Mouse (Mus musculus) G1E-ER4 (cell line): ENCODE measurements around the gene Sh3pxd2a. TPM values are rescaled to one million over a fixed set of nuclear protein-coding genes. Genes with fewer than 3 reads are reported as not detected.

Source experiments
- GATA1 ChIP-seq: IDR thresholded peaks from one replicate; pipeline ENCODE4 v1.8.0; 2012; ENCODE audit warnings: low read length, inconsistent platforms
- polyA plus RNA-seq: library from polyadenylated mRNA; stranded (reverse); fragments of >175 nt; gene quantifications from 2 replicates; pipeline ENCODE4 v1.2.3, GENCODE M21; 2012

Gene Sh3pxd2a
- polyA plus RNA-seq, 1 experiment, result not detected

DNA sequence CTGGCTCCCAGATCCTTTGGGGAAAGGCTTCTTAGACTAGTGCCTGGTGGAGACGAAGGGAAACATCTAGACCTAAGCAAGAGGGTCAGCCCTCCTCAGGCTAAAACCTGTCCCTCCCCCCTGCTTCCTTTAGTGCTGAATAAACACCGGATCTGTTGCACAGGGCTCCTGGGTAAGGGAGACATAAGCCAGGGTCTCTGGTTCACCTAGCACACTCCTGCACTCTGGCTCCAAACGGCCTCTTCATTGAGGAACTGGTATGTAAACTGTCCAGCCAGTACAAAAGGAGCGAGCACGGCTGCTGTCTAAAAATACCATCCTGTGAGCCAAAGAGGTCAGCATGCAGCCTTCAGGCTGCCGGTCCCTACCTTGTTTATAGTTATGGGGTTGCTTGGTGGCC is 76.8 kb downstream of the Sh3pxd2a start:
- TF ChIP-seq GATA1, result no peak

DNA sequence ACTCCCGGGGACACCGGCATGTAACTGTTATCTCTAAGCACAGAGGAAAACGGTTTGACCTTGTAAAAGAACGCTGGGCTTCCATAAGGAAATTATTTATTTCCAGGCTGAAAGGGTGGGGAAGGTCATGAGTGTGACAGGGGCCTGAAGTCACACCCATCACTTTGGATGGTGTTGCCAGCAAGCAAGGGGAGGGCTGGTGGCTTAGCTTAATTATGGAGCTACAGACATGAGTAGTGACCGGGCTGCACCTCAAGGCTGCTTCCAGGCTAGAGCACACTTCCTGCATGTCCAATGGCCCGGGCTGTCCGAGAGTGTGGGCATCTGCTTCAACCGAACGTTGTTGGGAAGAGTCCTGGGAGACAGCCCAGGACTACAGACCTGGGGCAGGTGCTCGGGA is 78.2 kb downstream of the Sh3pxd2a start:
- TF ChIP-seq GATA1, result no peak

DNA sequence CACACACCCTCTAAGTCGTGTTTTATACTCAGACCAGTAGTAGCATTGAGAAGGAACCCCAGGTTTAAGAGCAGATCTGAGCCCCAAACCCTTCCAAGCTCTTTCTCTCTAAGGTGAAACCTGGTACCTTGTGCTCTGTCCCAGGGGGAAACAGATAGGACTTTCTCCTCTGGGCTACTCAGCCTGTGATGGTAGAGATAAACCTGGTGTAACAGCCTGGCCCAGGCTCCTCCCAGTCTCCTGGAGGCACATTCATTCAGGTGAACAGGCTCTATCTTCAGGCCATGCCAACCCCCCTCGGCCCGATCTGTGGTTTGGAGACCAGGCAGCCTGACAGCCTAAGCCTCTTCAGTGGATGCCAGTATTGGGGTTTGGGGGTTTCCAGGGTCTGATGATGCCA is 79.6 kb downstream of the Sh3pxd2a start:
- TF ChIP-seq GATA1, result no peak

DNA sequence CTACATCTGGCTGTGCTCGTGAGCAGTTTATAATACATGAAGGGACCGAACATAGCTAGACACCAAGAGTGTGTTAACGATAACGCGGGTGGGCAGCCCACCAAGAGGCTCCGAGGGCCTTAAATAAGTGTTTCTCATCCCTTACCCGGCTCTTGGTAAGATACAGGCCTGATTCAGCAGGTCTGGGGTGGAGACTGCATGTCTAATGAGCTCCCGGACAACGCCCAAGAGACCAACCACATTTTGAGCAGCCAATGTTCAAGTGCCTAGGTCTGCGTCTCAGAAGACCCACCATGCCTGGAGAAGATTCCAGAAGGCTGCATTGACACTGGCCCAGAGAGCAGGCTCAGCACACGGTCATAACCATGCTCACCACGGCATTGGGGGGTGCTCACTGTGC is 80.2 kb downstream of the Sh3pxd2a start:
- no peak for TF ChIP-seq GATA1

DNA sequence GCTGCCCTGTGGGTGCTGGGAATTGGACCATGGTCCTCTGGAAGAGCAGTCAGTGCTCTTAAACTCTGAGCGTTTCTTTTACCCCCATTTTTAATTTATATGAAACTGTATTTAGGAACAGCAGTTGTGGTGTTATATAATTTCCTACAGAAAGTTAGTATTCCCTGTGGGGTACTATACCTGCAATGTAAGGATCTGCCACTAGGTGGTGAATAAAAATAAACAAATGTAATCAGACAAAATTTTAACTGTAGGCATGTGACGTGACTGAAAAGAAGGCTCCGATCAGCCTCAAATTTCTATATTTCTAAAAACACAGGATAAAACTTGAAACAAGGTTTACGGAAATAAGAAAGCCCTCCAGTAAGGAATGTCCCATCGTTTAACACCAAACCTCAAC is 81.9 kb downstream of the Sh3pxd2a start:
- TF ChIP-seq GATA1, result no peak

DNA sequence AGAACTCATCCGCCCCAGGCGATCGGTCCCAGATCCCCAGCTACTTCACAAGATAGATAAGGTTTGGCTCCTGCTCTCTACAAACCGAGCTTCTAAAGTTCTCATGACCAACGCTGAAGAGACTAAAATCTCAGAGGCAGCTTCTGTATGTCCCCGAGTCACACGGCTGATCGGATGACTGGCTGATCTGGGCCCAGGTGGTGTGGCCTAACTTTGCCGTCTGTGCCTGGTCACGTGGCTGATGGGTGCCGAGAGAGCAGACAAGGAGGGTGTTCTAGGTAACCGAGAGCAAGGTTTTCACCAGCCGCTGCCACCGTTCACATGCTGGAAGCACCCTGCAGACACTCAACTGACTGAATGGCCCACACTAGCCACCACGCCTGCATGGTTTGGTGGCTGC is 83.2 kb downstream of the Sh3pxd2a start:
- TF ChIP-seq GATA1, result no peak

DNA sequence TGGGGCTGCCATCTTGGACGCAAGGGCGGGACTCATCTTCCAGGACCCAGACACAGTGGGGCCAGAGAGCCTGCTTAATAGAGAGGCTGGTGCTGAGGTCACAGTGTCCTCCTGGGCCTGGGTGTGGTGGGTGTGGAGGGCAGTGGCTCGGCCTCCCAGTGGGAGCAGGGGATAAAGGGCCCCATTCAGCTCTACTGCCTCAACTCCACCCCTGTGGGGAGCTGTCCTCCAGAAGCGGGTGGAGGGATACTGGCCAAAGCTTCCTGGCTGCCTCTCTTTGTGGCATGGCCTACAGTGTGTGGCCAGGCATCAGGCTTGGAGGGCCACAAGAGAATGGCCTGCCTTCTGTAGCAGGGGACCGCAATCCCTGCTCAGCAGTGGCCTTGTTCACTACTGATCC is 85.1 kb downstream of the Sh3pxd2a start:
- no peak for TF ChIP-seq GATA1

DNA sequence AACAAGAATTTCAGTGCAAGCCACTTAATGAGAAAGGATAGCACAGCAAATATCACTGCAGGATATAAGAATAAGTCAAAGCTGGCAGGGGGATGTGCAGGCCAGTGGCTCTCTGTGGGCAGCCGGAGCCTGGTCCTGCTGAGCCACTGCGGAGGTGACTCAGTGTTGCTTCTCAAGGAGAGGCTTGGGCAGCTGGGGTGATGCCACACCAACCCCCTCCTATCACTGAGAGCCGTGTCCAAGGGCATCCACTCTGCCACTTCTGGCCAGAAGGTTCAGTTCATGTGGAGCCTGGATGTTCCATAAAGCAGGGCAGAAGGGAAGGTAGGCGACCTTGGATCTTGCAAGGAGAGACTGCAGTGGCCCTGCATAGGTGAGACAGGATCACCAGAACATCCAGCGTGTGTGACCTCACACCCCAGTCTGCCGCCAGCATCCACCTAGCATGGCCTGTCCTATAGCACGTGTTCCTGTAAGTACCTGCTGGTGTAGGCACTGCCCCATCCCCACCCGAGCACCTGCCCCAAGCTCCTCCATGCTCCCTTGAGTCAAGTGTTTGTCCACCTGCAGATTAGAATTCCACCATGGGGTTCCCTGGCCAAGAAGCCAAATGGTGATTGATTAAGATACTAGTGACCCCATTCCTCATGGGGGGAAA is 89.2 kb downstream of the Sh3pxd2a start:
- no peak for TF ChIP-seq GATA1

DNA sequence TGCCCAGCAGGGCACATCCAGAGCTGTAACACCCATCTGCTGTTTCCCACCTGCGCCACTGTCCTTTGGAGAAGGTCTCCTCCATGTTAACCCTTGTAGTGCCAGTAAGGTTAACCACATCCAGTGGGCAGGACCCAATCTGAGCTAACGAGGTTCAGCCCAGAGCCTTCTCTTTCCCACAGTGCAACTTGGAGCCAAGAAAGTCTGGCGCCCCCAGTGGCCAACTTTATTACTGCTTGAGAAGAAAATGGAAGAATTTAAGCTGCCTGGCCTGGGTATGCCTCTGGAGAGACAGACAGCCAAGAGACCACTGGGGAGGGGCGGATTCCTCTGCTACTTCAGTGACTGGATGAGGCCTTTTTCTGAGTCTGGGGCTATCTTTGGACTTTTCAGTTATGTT is 89.8 kb downstream of the Sh3pxd2a start:
- no peak for TF ChIP-seq GATA1

DNA sequence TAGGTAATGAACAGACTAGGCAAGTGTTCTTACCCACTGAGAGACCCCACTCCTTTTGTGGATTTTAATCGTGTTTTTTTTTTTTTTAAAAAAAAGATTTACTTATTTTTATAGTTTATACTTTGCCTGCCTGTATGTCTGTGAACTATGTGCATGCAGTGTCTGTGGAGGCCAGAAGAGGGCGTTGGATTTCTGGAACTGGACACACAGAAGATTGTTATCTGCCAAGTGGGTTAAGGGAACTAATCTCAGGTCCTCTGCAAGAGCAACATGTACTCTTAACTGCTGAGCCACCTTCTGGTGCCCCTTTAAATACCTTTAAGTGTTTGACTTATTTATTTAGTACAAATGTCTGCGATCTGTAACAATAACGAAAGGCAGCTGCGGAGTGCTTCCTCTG is 92.2 kb downstream of the Sh3pxd2a start:
- no peak for TF ChIP-seq GATA1

DNA sequence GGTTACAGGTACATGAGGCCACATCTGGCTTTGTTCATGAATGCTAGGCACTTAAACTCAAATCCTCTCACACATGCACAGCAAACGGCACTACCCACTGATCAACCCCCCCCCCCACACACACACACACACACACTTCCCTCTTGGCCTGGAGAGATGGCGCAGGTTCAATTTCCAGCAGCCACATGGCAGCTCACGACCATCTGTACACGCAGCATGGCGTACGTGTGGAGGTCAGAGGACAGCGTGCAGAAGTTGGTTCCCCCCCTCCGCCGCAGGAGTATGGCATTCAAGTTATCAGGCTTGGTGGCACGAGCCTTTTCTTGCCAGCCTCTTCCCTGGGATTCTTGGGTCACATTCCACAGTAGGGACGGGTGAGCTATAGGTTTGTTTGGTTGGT is 92.7 kb downstream of the Sh3pxd2a start:
- TF ChIP-seq GATA1, result no peak

DNA sequence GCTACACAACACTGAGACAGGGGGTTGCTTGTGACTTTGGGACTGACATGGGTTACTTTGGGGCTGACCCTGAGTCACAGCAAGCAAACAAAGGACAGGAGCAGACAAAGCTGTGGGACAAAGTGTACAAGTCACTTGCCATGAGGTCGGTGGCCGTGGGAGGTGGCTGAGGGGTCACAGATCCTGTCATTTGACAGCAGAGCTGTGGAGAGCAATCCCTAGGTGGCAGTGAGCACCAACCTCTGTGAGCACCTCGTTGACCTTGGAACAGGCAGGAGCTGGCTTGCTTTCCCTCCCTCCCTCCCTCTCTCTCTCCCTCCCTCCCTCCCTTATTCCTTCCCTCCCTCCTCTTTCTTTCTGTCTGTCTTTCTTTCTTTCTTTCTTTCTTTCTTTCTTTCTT is 95.2 kb downstream of the Sh3pxd2a start:
- no peak for TF ChIP-seq GATA1

DNA sequence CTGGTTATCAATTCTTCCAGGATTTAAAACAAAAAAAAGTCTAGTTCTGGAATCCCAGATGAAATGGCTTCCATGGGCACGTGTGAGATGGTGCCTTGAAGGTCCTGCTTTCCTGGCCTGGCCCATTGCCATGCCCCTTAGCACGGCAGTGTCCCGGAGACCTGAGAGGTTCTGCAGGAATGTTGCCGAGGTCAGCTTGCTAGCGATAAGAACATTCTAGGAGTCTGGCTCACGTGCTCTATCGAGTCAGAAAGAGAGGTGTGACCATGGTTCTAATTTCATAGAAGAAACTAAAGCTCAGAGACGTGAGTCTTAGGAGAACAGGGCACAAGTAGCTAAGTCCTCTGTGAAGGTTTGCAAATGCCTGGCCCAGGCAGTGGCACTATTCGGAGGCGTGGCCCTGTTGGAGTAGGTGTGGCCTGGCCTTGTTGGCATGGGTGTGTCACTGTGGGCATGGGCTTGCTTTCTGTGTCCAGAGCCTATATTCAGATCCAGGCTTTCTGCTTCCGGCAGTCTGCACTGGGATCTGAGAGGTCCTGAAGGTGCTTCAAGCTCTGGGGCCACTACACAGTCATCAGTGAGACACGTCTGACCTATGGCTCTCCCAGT is 96.8 kb downstream of the Sh3pxd2a start:
- no peak for TF ChIP-seq GATA1

DNA sequence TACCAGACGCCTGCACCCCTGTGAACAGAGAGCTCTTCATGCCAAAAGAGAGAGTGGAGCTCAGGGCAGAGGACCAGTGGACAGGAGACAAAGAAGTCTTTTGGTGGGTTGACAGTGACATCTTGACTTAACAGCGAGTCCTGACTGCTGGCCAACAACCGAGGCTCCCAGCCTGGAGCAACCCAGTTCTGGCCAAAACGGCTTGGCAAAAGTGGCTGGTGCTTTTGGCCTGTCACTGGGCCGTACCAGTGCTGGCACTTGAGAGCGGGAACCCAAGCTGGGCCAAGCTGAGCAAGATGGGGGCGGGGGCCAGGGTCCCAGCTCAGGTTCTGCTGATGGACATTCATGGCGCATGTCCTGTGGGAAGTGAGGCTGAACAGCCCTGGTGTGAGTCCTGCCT is 97.6 kb downstream of the Sh3pxd2a start:
- no peak for TF ChIP-seq GATA1

DNA sequence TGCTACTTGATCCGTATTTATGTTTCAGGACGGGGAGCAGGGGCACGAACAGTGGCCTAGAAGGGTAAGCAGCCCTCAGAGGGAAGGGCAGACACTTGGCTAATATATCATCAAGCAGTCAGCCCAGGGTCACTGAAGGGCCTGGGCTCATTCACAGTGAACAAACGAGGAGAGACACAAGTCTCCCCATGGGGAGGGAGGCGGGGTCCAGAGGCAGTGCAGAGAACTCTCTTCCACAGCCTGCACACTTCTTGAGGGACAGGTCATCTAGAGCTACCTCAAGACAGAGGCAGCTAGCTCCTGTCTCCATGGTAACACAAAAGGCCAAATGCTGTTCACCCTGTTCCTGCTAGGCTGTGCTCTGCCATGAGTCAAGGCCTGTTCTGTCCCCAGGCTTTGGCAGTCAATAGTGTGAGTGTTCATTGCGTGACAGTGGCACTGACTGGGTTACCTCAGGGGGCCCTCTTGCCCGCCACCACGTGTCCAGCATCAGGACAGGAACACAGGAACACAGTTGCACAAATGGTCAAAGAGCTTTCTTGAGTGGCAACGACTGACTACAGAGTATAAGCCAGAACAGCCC is 101.0 kb downstream of the Sh3pxd2a start:
- no peak for TF ChIP-seq GATA1

DNA sequence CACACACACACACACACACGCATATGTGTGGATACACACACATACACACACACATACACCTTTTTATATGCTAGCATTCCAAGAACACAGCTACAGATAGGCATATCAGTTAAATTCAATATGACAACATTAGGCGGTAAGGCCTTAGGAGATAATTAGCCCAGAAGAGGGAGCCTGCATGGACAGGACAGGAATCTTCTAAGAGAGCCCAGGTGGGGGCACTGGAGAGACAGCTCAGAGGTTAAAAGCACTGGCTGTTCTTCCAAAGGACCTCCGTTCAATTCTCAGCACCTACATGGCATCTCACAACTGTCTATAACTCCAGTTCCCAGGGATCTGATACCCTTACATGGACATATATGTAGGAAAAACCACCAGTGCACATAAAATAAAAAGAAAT is 103.3 kb downstream of the Sh3pxd2a start:
- TF ChIP-seq GATA1, result no peak

DNA sequence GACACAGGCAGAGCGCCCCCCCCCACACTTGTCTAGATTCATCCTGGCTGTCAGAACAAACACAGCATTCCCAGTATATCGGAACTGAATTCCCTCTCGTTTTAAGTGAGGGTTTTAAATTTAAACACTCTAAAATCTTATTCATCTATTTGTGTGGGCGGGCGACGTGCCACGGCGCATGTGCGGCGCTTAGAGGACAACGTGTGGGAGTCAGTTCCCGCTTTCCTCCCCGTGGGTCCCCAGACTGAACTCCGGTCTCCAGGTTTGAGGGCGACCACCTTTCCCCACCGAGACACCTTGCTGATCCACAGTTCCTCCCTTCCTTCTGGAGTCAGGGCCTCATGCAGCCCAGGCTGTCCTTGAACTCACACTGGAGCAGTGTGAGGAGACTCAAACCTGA is 104.2 kb downstream of the Sh3pxd2a start:
- TF ChIP-seq GATA1, result no peak
